15 mouse cellular contexts compared by ENCODE assay signal in the genomic region with DNA sequence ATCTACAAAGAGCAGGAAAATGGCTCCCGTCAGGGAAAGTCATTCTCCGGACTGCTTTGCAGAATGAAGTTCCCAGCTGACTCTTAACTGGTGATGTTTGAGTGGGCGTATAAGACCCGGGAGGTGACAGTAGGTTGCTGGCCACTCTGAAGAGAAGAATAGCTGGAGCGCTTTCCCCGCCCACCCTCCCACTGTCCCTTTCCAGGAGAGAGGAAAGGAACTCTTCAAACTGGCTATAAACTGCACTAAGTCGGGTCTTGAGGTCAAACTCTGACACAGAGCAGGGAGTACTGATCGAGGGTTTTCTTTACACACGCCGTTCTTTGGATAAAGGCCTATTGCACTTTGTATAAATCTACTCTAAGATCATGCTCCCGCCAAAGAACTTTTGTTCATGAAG.
"Had no signal": no experiment of that assay in that cellular context is flagged by ENCODE, and none has a peak within 500 bp of the region (broad histone marks: within the 10 kb centered on the region; RNA-seq: fewer than 3 reads in every experiment).

No protein-coding gene starts in this region.

- H3K9ac ChIP-seq: neural tube, embryonic 15.5 days; stomach, embryonic 15.5 days had no signal

- H3K27ac ChIP-seq: neural tube, embryonic 15.5 days; stomach, embryonic 15.5 days; stomach, postnatal 0 days had no signal

- H3K4me2 ChIP-seq: neural tube, embryonic 15.5 days; stomach, embryonic 15.5 days had no signal

- H3K27me3 ChIP-seq: neural tube, embryonic 15.5 days; stomach, embryonic 15.5 days had no signal

- H3K4me1 ChIP-seq: neural tube, embryonic 15.5 days; stomach, embryonic 15.5 days had no signal

- H3K36me3 ChIP-seq: neural tube, embryonic 15.5 days; stomach, embryonic 15.5 days had no signal

- H3K9me3 ChIP-seq: neural tube, embryonic 15.5 days; stomach, embryonic 15.5 days had no signal

- H3K4me3 ChIP-seq: neural tube, embryonic 15.5 days; stomach, embryonic 15.5 days had no signal

- DNase-seq: retina, postnatal 1 day; right cerebral cortex, adult 18-20 months; right cerebral cortex, postnatal 14 days; right cerebral cortex, postnatal 25 days; right cerebral cortex, postnatal 4 days; spleen, adult 18-20 months; thymus, adult 18-20 months; thymus, adult 2 months; thymus, postnatal 14 days; thymus, postnatal 25 days; thymus, postnatal 36 days; thymus, postnatal 4 days had no signal
